Mouse (Mus musculus) layer of hippocampus, postnatal 25 days (tissue): ENCODE data around the gene Trmt1. TPM values are rescaled to one million over a fixed set of nuclear protein-coding genes. Genes with fewer than 3 reads are reported as not detected.

ENCODE experiments used
- DNase-seq, 2 experiments: peaks; one replicate each; pipeline ENCODE4 v3.0.0; 2022; ENCODE audit warnings: mixed read lengths in 2 of 2, low spot score in 1 of 2; ENCODE audit errors: extremely low spot score in 1 of 2
- total RNA-seq, 2 experiments: library from RNA; stranded (reverse); gene quantifications; 2 replicates each; pipeline ENCODE4 v1.2.3; 2021

Gene Trmt1
- total RNA-seq, 2 experiments from 2014 or later, result 83.4 to 101 TPM

GRCm38 (mm10) chr8:84728474-84728873 lies 42.4 kb downstream of the Trmt1 start:
- DNase-seq, result no peak

GRCm38 (mm10) chr8:84729921-84730362 lies 43.8 kb downstream of the Trmt1 start:
- no peak for DNase-seq

- no peak for DNase-seq
Observed at GRCm38 (mm10) chr8:84730541-84731370, 44.6 kb downstream of the Trmt1 start.

- no peak for DNase-seq
Observed at GRCm38 (mm10) chr8:84731371-84732177, 45.5 kb downstream of the Trmt1 start.

GRCm38 (mm10) chr8:84732545-84732944 lies 46.4 kb downstream of the Trmt1 start:
- DNase-seq, result no peak

- no peak for DNase-seq
Observed at GRCm38 (mm10) chr8:84732996-84733395, 46.9 kb downstream of the Trmt1 start.

- DNase-seq, result no peak
Observed at GRCm38 (mm10) chr8:84733959-84734358, 47.9 kb downstream of the Trmt1 start.

- no peak for DNase-seq
Observed at GRCm38 (mm10) chr8:84734680-84735079, 48.6 kb downstream of the Trmt1 start.

- no peak for DNase-seq
Observed at GRCm38 (mm10) chr8:84735597-84735996, 49.5 kb downstream of the Trmt1 start.

- DNase-seq, result no peak
Observed at GRCm38 (mm10) chr8:84736521-84736920, 50.4 kb downstream of the Trmt1 start.

- DNase-seq, result peak in 1 of 2 experiments; percentile 79
Observed at GRCm38 (mm10) chr8:84737608-84738007, 51.5 kb downstream of the Trmt1 start.

- DNase-seq, result no peak
Observed at GRCm38 (mm10) chr8:84738266-84738665, 52.2 kb downstream of the Trmt1 start.

- no peak for DNase-seq
Observed at GRCm38 (mm10) chr8:84738715-84739400, 52.8 kb downstream of the Trmt1 start.

GRCm38 (mm10) chr8:84739401-84739742 lies 53.3 kb downstream of the Trmt1 start:
- no peak for DNase-seq

- no peak for DNase-seq
Observed at GRCm38 (mm10) chr8:84740895-84741843, 55.1 kb downstream of the Trmt1 start.

GRCm38 (mm10) chr8:84742171-84743053 lies 56.3 kb downstream of the Trmt1 start:
- DNase-seq, result no peak

- DNase-seq, result no peak
Observed at GRCm38 (mm10) chr8:84743054-84743415, 56.9 kb downstream of the Trmt1 start.

GRCm38 (mm10) chr8:84743517-84744420 lies 57.7 kb downstream of the Trmt1 start:
- DNase-seq, result no peak
